Mouse (Mus musculus): Measurements from ENCODE around the gene Tlx3. TPM values are rescaled to one million over a fixed set of nuclear protein-coding genes. Genes with fewer than 3 reads are reported as not detected.

The Tlx3 gene
- polyA plus RNA-seq, 1 experiment = not detected

Other genes starting within 250 kb of the Tlx3 start
- 1.1 and 1.4 TPM in 2 replicates for gene Fgf18, start 56.2 kb downstream of the Tlx3 start, polyA plus RNA-seq (2012; rRNA removed)
- gene Npm1, start 40.4 kb downstream of the Tlx3 start, polyA plus RNA-seq (2012; rRNA removed) = 72.6 and 94.8 TPM in 2 replicates
- gene Gm12117, start 73.1 kb upstream of the Tlx3 start, polyA plus RNA-seq (2012; rRNA removed) = not detected in 2 replicates

Data from gonadal fat pad, adult 2 months (tissue).